Mouse (Mus musculus): ENCODE results near the gene Edn1.

DNA sequence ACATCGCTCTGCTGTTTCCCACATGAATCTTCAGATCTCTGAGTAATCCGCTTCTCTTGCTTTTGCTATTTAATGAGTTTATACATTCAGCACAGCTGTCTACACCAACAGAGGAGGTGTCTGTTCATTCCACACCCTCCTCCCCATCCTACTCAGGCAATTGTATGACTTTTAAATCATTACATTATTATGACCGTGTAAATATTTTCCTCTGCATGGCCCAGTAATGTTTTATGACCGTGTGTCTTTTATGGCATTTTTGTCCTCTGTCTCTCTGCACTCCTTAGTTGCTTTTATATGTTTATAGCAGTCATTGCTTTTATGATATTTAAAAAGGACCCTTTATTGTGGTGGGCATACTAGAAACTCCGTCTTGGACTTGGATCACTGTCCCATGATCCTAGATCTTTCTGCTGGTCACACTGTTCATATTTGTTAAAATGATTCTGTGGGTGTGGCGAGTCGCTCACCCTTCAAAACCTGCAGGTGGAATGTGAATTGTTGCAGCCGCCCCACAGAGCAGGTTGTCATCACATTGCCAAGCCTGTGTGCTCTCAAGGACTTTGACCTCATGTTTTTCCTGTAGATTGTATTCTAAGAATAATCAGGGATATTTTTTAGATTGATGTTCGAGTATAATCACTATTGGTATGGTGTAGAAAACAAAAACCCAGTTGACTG, 24.4 kb upstream of the Edn1 start:
- TF ChIP-seq CTCF (IDR thresholded peaks at IDR 0.05; ENCODE audit: extremely low read depth, insufficient read depth, low read length) (no peak), POLR2A (IDR thresholded peaks at IDR 0.05; ENCODE audit: extremely low read depth, insufficient read depth, low read length) (no peak)

Data from cortical plate, adult 2 months (tissue).